Mouse (Mus musculus) thymus, adult 2 months (tissue): ENCODE measurements at regions not wholly inside any gene's neighbourhood (a gene's known extent, or its start where the extent isn't known, plus 50 kb on each side); places are given as distances from the start of the nearest gene placed in this dataset.

Source experiments
- CTCF ChIP-seq: fragments of 200-500 bp; IDR thresholded peaks from 2 replicates; pipeline ENCODE4 v1.5.1; 2012; ENCODE audit warnings: mild to moderate bottlenecking, control low read depth, low read length, moderate library complexity, borderline replicate concordance; ENCODE audit not compliant: control insufficient read depth, poor library complexity, insufficient read depth; ENCODE audit errors: extremely low read depth
- POLR2A ChIP-seq: fragments of 200-500 bp; IDR thresholded peaks from 2 replicates; pipeline ENCODE4 v1.6.1; 2012; ENCODE audit warnings: mild to moderate bottlenecking, low read length, control low read depth, moderate library complexity; ENCODE audit not compliant: control insufficient read depth, poor library complexity, insufficient read depth; ENCODE audit errors: extremely low read depth

GRCm38 (mm10) chr13:112207617-112208235 is 80.5 kb upstream of the Ankrd55 start:
- TF ChIP-seq CTCF (no peak), POLR2A (no peak)
